Mouse (Mus musculus): ENCODE results near the gene Pias4. TPM values are rescaled to one million over a fixed set of nuclear protein-coding genes. Genes with fewer than 3 reads are reported as not detected.
"Not testable (repeated sequence)": the region's sequence is repeated elsewhere in the genome, so short reads cannot be mapped to it uniquely, and the experiment has no call there.

Pias4 gene
- polyA plus RNA-seq, 1 experiment from 2014 or later = 33.5 TPM

GRCm38 (mm10) chr10:81175936-81176465 is 8.3 kb upstream of the Pias4 start:
- peak overlapping the region; percentile 62 for H3K9ac ChIP-seq (ENCODE audit: low read length)
- peaks cover 37% of the 10 kb centered on the region for H3K36me3 ChIP-seq (ENCODE audit: control insufficient read depth, insufficient read depth, low read length)
- 3% methylated on average over 13 of the region's 13 CpGs for WGBS
- ATAC-seq (ENCODE audit: insufficient number of reproducible peaks, insufficient read depth, low FRiP score, low read depth) = no peak
- H3K4me1 ChIP-seq (ENCODE audit: control insufficient read depth in 2 of 2, insufficient read depth in 2 of 2, low read length in 2 of 2) = peaks cover 10 to 38% of the 10 kb centered on the region in 2 experiments; a peak in 3 of 4 replicates
- no peaks in the 10 kb centered on the region for H3K9me3 ChIP-seq (ENCODE audit: control insufficient read depth, low read length)
- peak overlapping the region; percentile 39 to 90 for H3K4me3 ChIP-seq (ENCODE audit: control insufficient read depth in 1 of 2, insufficient read depth in 1 of 2, low read depth in 1 of 2, low read length in 2 of 2)
- peak overlapping the region; percentile 40 to 93 for H3K27ac ChIP-seq (replicated peaks in 1 of 2; ENCODE audit: control insufficient read depth in 1 of 2, insufficient read depth in 1 of 2, low read depth in 2 of 2, low read length in 2 of 2)
- H3K27me3 ChIP-seq (ENCODE audit: control insufficient read depth, insufficient read depth, low read length) = no peaks in the 10 kb centered on the region
- peak overlapping the region; percentile 95 for H3K4me2 ChIP-seq (ENCODE audit: low read length)

- peak overlapping the region in 1 of 2 experiments; percentile 93; a peak in 2 of 4 replicates for H3K27ac ChIP-seq (replicated peaks in 1 of 2; ENCODE audit: control insufficient read depth in 1 of 2, insufficient read depth in 1 of 2, low read depth in 2 of 2, low read length in 2 of 2)
- H3K36me3 ChIP-seq (ENCODE audit: control insufficient read depth, insufficient read depth, low read length) = peaks cover 30% of the 10 kb centered on the region
- H3K4me1 ChIP-seq (ENCODE audit: control insufficient read depth in 2 of 2, insufficient read depth in 2 of 2, low read length in 2 of 2) = peaks cover 10 to 38% of the 10 kb centered on the region in 2 experiments; a peak in 3 of 4 replicates
- H3K9me3 ChIP-seq (ENCODE audit: control insufficient read depth, low read length); H3K27me3 ChIP-seq (ENCODE audit: control insufficient read depth, insufficient read depth, low read length); ATAC-seq (ENCODE audit: insufficient number of reproducible peaks, insufficient read depth, low FRiP score, low read depth): not testable (repeated sequence)
- H3K4me3 ChIP-seq (ENCODE audit: control insufficient read depth in 1 of 2, insufficient read depth in 1 of 2, low read depth in 1 of 2, low read length in 2 of 2) = peak overlapping the region in 1 of 2 experiments; percentile 37; a peak in 2 of 4 replicates
- 23% methylated on average over 4 of the region's 4 CpGs for WGBS
- peak overlapping the region; percentile 61 for H3K9ac ChIP-seq (ENCODE audit: low read length)
- H3K4me2 ChIP-seq (ENCODE audit: low read length) = peak overlapping the region; percentile 95
Observed at GRCm38 (mm10) chr10:81175345-81175701, 7.6 kb upstream of the Pias4 start.

- peak overlapping the region; percentile 61 for H3K9ac ChIP-seq (ENCODE audit: low read length)
- WGBS = 4% methylated on average over 29 of the region's 29 CpGs
Observed at GRCm38 (mm10) chr10:81174617-81175344, 7.1 kb upstream of the Pias4 start.

GRCm38 (mm10) chr10:81173132-81173531 is 5.4 kb upstream of the Pias4 start:
- peak overlapping the region; percentile 50 for H3K4me2 ChIP-seq (ENCODE audit: low read length)
- H3K9ac ChIP-seq (ENCODE audit: low read length) = peak overlapping the region; percentile 69
- 5% methylated on average over 21 of the region's 21 CpGs for WGBS
- ATAC-seq (ENCODE audit: insufficient number of reproducible peaks, insufficient read depth, low FRiP score, low read depth) = no peak
- peaks cover 9% of the 10 kb centered on the region for H3K36me3 ChIP-seq (ENCODE audit: control insufficient read depth, insufficient read depth, low read length)
- no peaks in the 10 kb centered on the region for H3K9me3 ChIP-seq (ENCODE audit: control insufficient read depth, low read length)
- no peak overlapping the region for H3K4me3 ChIP-seq (ENCODE audit: control insufficient read depth in 1 of 2, insufficient read depth in 1 of 2, low read depth in 1 of 2, low read length in 2 of 2)
- no peaks in the 10 kb centered on the region for H3K27me3 ChIP-seq (ENCODE audit: control insufficient read depth, insufficient read depth, low read length)
- H3K27ac ChIP-seq (replicated peaks in 1 of 2; ENCODE audit: control insufficient read depth in 1 of 2, insufficient read depth in 1 of 2, low read depth in 2 of 2, low read length in 2 of 2) = peak overlapping the region; percentile 74 to 88
- H3K4me1 ChIP-seq (ENCODE audit: control insufficient read depth in 2 of 2, insufficient read depth in 2 of 2, low read length in 2 of 2) = peaks cover 11 to 30% of the 10 kb centered on the region in 2 experiments; a peak in 3 of 4 replicates

More at GRCm38 (mm10) chr10:81174617-81175344, 7.1 kb upstream of the Pias4 start:
- H3K4me1 ChIP-seq (ENCODE audit: control insufficient read depth in 2 of 2, insufficient read depth in 2 of 2, low read length in 2 of 2) = peaks cover 10 to 38% of the 10 kb centered on the region in 2 experiments; a peak in 3 of 4 replicates
- H3K4me3 ChIP-seq (ENCODE audit: control insufficient read depth in 1 of 2, insufficient read depth in 1 of 2, low read depth in 1 of 2, low read length in 2 of 2) = peak overlapping the region; percentile 37 to 39
- peak overlapping the region; percentile 70 for H3K4me2 ChIP-seq (ENCODE audit: low read length)
- no peaks in the 10 kb centered on the region for H3K9me3 ChIP-seq (ENCODE audit: control insufficient read depth, low read length)
- peak overlapping the region in 1 of 2 experiments; percentile 93; a peak in 2 of 4 replicates for H3K27ac ChIP-seq (replicated peaks in 1 of 2; ENCODE audit: control insufficient read depth in 1 of 2, insufficient read depth in 1 of 2, low read depth in 2 of 2, low read length in 2 of 2)
- no peaks in the 10 kb centered on the region for H3K27me3 ChIP-seq (ENCODE audit: control insufficient read depth, insufficient read depth, low read length)
- ATAC-seq (ENCODE audit: insufficient number of reproducible peaks, insufficient read depth, low FRiP score, low read depth) = peak; percentile 15; the same call in 1 of the 2 replicates
- peaks cover 25% of the 10 kb centered on the region for H3K36me3 ChIP-seq (ENCODE audit: control insufficient read depth, insufficient read depth, low read length)

- not testable (repeated sequence) for H3K27ac ChIP-seq (replicated peaks in 1 of 2; ENCODE audit: control insufficient read depth in 1 of 2, insufficient read depth in 1 of 2, low read depth in 2 of 2, low read length in 2 of 2); H3K9me3 ChIP-seq (ENCODE audit: control insufficient read depth, low read length); H3K36me3 ChIP-seq (ENCODE audit: control insufficient read depth, insufficient read depth, low read length); H3K9ac ChIP-seq (ENCODE audit: low read length); H3K27me3 ChIP-seq (ENCODE audit: control insufficient read depth, insufficient read depth, low read length); H3K4me2 ChIP-seq (ENCODE audit: low read length); ATAC-seq (ENCODE audit: insufficient number of reproducible peaks, insufficient read depth, low FRiP score, low read depth); H3K4me3 ChIP-seq (ENCODE audit: control insufficient read depth in 1 of 2, insufficient read depth in 1 of 2, low read depth in 1 of 2, low read length in 2 of 2)
- 50% methylated on average over 6 of the region's 14 CpGs for WGBS
- peaks cover 13 to 21% of the 10 kb centered on the region in 2 experiments for H3K4me1 ChIP-seq (ENCODE audit: control insufficient read depth in 2 of 2, insufficient read depth in 2 of 2, low read length in 2 of 2)
Observed at GRCm38 (mm10) chr10:81169411-81169900, 1.7 kb upstream of the Pias4 start.

- 0 out of 2 replicates have a peak, but pooled peaks have one; percentile 37 for ATAC-seq (ENCODE audit: insufficient number of reproducible peaks, insufficient read depth, low FRiP score, low read depth)
- H3K27ac ChIP-seq (replicated peaks in 1 of 2; ENCODE audit: control insufficient read depth in 1 of 2, insufficient read depth in 1 of 2, low read depth in 2 of 2, low read length in 2 of 2) = peak overlapping the region; percentile 34 to 77
- H3K9me3 ChIP-seq (ENCODE audit: control insufficient read depth, low read length) = no peaks in the 10 kb centered on the region
- H3K4me3 ChIP-seq (ENCODE audit: control insufficient read depth in 1 of 2, insufficient read depth in 1 of 2, low read depth in 1 of 2, low read length in 2 of 2) = peak overlapping the region; percentile 49
- H3K36me3 ChIP-seq (ENCODE audit: control insufficient read depth, insufficient read depth, low read length) = peaks cover 16% of the 10 kb centered on the region
- no peaks in the 10 kb centered on the region for H3K27me3 ChIP-seq (ENCODE audit: control insufficient read depth, insufficient read depth, low read length)
- peak overlapping the region; percentile 70 for H3K9ac ChIP-seq (ENCODE audit: low read length)
- H3K4me1 ChIP-seq (ENCODE audit: control insufficient read depth in 2 of 2, insufficient read depth in 2 of 2, low read length in 2 of 2) = peaks cover 12 to 19% of the 10 kb centered on the region in 2 experiments
- peak overlapping the region; percentile 77 for H3K4me2 ChIP-seq (ENCODE audit: low read length)
- WGBS = 3% methylated on average over 29 of the region's 29 CpGs
Observed at GRCm38 (mm10) chr10:81168521-81169244, 960 bp upstream of the Pias4 start.

GRCm38 (mm10) chr10:81168087-81168431 is 336 bp upstream of the Pias4 start:
- Histone ChIP-seq H3K27me3 (ENCODE audit: control insufficient read depth, insufficient read depth, low read length) (no peaks in the 10 kb centered on the region), H3K4me1 (ENCODE audit: control insufficient read depth in 2 of 2, insufficient read depth in 2 of 2, low read length in 2 of 2) (peaks cover 8 to 14% of the 10 kb centered on the region in 2 experiments), H3K4me3 (ENCODE audit: control insufficient read depth in 1 of 2, insufficient read depth in 1 of 2, low read depth in 1 of 2, low read length in 2 of 2) (peak overlapping the region; percentile 13 to 49), H3K36me3 (ENCODE audit: control insufficient read depth, insufficient read depth, low read length) (peaks cover 22% of the 10 kb centered on the region), H3K4me2 (ENCODE audit: low read length) (peak overlapping the region; percentile 77), H3K9ac (ENCODE audit: low read length) (peak overlapping the region; percentile 70), H3K27ac (replicated peaks in 1 of 2; ENCODE audit: control insufficient read depth in 1 of 2, insufficient read depth in 1 of 2, low read depth in 2 of 2, low read length in 2 of 2) (peak overlapping the region; percentile 3 to 77; a peak in 2 of 4 replicates), H3K9me3 (ENCODE audit: control insufficient read depth, low read length) (no peaks in the 10 kb centered on the region)
- ATAC-seq (ENCODE audit: insufficient number of reproducible peaks, insufficient read depth, low FRiP score, low read depth) = peak; percentile 40
- WGBS = 8% methylated on average over 5 of the region's 5 CpGs

Data from heart, embryonic 14.5 days (tissue).